Mouse (Mus musculus) MEL (cell line): ENCODE results near the gene Kank1. TPM values are rescaled to one million over a fixed set of nuclear protein-coding genes. Genes with fewer than 3 reads are reported as not detected.

Experiments
- DNase-seq: peaks from one replicate; pipeline ENCODE4 v3.0.0; 2011; ENCODE audit warnings: low read depth, low spot score
- H3K27ac ChIP-seq: 2 replicates; pipeline ENCODE4 v1.5.1; 2012; ENCODE audit warnings: low read depth, mild to moderate bottlenecking, control low read depth, low read length, moderate library complexity; ENCODE audit not compliant: control insufficient read depth
- H3K27me3 ChIP-seq, 2 experiments: fragments of 150-350 bp in 1 of 2; sonication (generic) in 1 of 2; 2 replicates each; pipeline ENCODE4 v1.6.1; 2012; ENCODE audit warnings: low read length in 2 of 2, mild to moderate bottlenecking in 2 of 2, improper control_type of control experiment in 1 of 2, moderate library complexity in 1 of 2; ENCODE audit not compliant: insufficient read depth in 2 of 2, control insufficient read depth in 1 of 2
- H3K36me3 ChIP-seq, 2 experiments: 2 replicates each; pipeline ENCODE4 v1.6.1; 2012 to 2014; ENCODE audit warnings: low read length in 2 of 2, improper control_type of control experiment in 1 of 2, inconsistent platforms in 1 of 2, mild to moderate bottlenecking in 1 of 2; ENCODE audit not compliant: insufficient read depth in 2 of 2, control insufficient read depth in 1 of 2
- H3K4me1 ChIP-seq, 2 experiments: fragments of 150-350 bp in 1 of 2; sonication (generic) in 1 of 2; 2 replicates each; pipeline ENCODE4 v1.6.1; 2012; ENCODE audit warnings: low read length in 2 of 2, improper control_type of control experiment in 1 of 2, mild to moderate bottlenecking in 1 of 2; ENCODE audit not compliant: insufficient read depth in 2 of 2, control insufficient read depth in 1 of 2
- H3K4me3 ChIP-seq, 2 experiments: fragments of 150-350 bp in 1 of 2; sonication (generic) in 1 of 2; 2 replicates each; pipeline ENCODE4 v1.5.1; 2012; ENCODE audit warnings: low read depth in 2 of 2, low read length in 2 of 2, mild to moderate bottlenecking in 2 of 2, moderate library complexity in 2 of 2, control low read depth in 1 of 2, improper control_type of control experiment in 1 of 2; ENCODE audit not compliant: control insufficient read depth in 1 of 2, insufficient read depth in 1 of 2
- H3K79me2 ChIP-seq: 2 replicates; pipeline ENCODE4 v1.6.1; 2012; ENCODE audit warnings: mild to moderate bottlenecking, low read length, moderate library complexity; ENCODE audit not compliant: control insufficient read depth, poor library complexity, insufficient read depth
- H3K9ac ChIP-seq: 2 replicates; pipeline ENCODE4 v1.6.1; 2012; ENCODE audit warnings: low read depth, mild to moderate bottlenecking, control low read depth, low read length, moderate library complexity; ENCODE audit not compliant: control insufficient read depth, poor library complexity, severe bottlenecking
- H3K9me3 ChIP-seq: fragments of 150-350 bp; sonication (generic); replicated peaks from 2 replicates; pipeline ENCODE4 v1.6.1; 2012; ENCODE audit warnings: mild to moderate bottlenecking, low read length, improper control_type of control experiment, moderate library complexity; ENCODE audit not compliant: insufficient read depth
- BHLHE40 ChIP-seq: IDR thresholded peaks from 2 replicates; pipeline ENCODE4 v1.6.1; 2012; ENCODE audit warnings: low read depth, mild to moderate bottlenecking, inconsistent platforms, low read length, improper control_type of control experiment, borderline replicate concordance
- CHD1 ChIP-seq: IDR thresholded peaks from 2 replicates; pipeline ENCODE4 v1.6.1; 2012; ENCODE audit warnings: low read depth, mild to moderate bottlenecking, inconsistent platforms, low read length, improper control_type of control experiment
- CHD2 ChIP-seq: IDR thresholded peaks from 2 replicates; pipeline ENCODE4 v1.6.1; 2011; ENCODE audit warnings: low read length, improper control_type of control experiment
- CTCF ChIP-seq, 3 experiments: IDR thresholded peaks in 2 of 3; conservative IDR thresholded peaks in 1 of 3; 2 replicates each; pipeline ENCODE4 v1.5.1; 2011 to 2012; ENCODE audit warnings: low read length in 3 of 3, low read depth in 2 of 3, mild to moderate bottlenecking in 2 of 3, improper control_type of control experiment in 1 of 3, inconsistent platforms in 1 of 3, mixed read lengths in 1 of 3, moderate library complexity in 1 of 3; ENCODE audit not compliant: control insufficient read depth in 1 of 3, insufficient read depth in 1 of 3, poor library complexity in 1 of 3, severe bottlenecking in 1 of 3
- E2F4 ChIP-seq: IDR thresholded peaks from 2 replicates; pipeline ENCODE4 v1.6.1; 2011; ENCODE audit warnings: low read depth, low read length, improper control_type of control experiment, borderline replicate concordance
- ELF1 ChIP-seq: IDR thresholded peaks from 2 replicates; pipeline ENCODE4 v1.6.1; 2014; ENCODE audit warnings: low read depth, mild to moderate bottlenecking, inconsistent platforms, low read length, improper control_type of control experiment, moderate library complexity
- EP300 ChIP-seq, 2 experiments: IDR thresholded peaks; 2 replicates each; pipeline ENCODE4 v1.6.1; 2011; ENCODE audit warnings: improper control_type of control experiment in 2 of 2, low read length in 2 of 2, low read depth in 1 of 2, mild to moderate bottlenecking in 1 of 2
- ETS1 ChIP-seq: IDR thresholded peaks from 2 replicates; pipeline ENCODE4 v1.6.1; 2012; ENCODE audit warnings: low read depth, mild to moderate bottlenecking, inconsistent platforms, low read length, improper control_type of control experiment, moderate library complexity
- GABPA ChIP-seq: IDR thresholded peaks from 2 replicates; pipeline ENCODE4 v1.6.1; 2012; ENCODE audit warnings: low read depth, mild to moderate bottlenecking, inconsistent platforms, low read length, improper control_type of control experiment, moderate library complexity
- GATA1 ChIP-seq: IDR thresholded peaks from 2 replicates; pipeline ENCODE4 v1.6.1; 2011; ENCODE audit warnings: low read depth, low read length, improper control_type of control experiment
- HCFC1 ChIP-seq: IDR thresholded peaks from 2 replicates; pipeline ENCODE4 v1.6.1; 2012; ENCODE audit warnings: low read depth, mild to moderate bottlenecking, inconsistent platforms, low read length, improper control_type of control experiment, moderate library complexity
- JUND ChIP-seq: IDR thresholded peaks from 2 replicates; pipeline ENCODE4 v1.6.1; 2011; ENCODE audit warnings: low read depth, mild to moderate bottlenecking, improper control_type of control experiment, low read length
- KAT2A ChIP-seq: conservative IDR thresholded peaks from 2 replicates; pipeline ENCODE4 v1.6.1; 2012; ENCODE audit warnings: low read depth, low read length, improper control_type of control experiment, inconsistent platforms
- MAFK ChIP-seq: IDR thresholded peaks from 2 replicates; pipeline ENCODE4 v1.6.1; 2011; ENCODE audit warnings: low read depth, mild to moderate bottlenecking, low read length, improper control_type of control experiment, borderline replicate concordance
- MAX ChIP-seq: IDR thresholded peaks from 2 replicates; pipeline ENCODE4 v1.6.1; 2011; ENCODE audit warnings: low read length, improper control_type of control experiment
- MEF2A ChIP-seq: IDR thresholded peaks from 2 replicates; pipeline ENCODE4 v1.6.1; 2014; ENCODE audit warnings: low read depth, mild to moderate bottlenecking, inconsistent platforms, low read length, improper control_type of control experiment; ENCODE audit not compliant: poor library complexity, insufficient replicate concordance, severe bottlenecking; ENCODE audit errors: extremely low read depth
- MXI1 ChIP-seq: IDR thresholded peaks from 2 replicates; pipeline ENCODE4 v1.6.1; 2011; ENCODE audit warnings: mild to moderate bottlenecking, low read depth, low read length, improper control_type of control experiment
- MYB ChIP-seq: IDR thresholded peaks from 2 replicates; pipeline ENCODE4 v1.6.1; 2011; ENCODE audit warnings: mild to moderate bottlenecking, low read depth, low read length, improper control_type of control experiment
- MYC ChIP-seq: IDR thresholded peaks from 2 replicates; pipeline ENCODE4 v1.6.1; 2011; ENCODE audit warnings: low read depth, mild to moderate bottlenecking, low read length, improper control_type of control experiment, moderate library complexity
- NELFE ChIP-seq: IDR thresholded peaks from 2 replicates; pipeline ENCODE4 v1.6.1; 2011; ENCODE audit warnings: low read depth, low read length, improper control_type of control experiment
- NRF1 ChIP-seq: IDR thresholded peaks from 2 replicates; pipeline ENCODE4 v1.6.1; 2014; ENCODE audit warnings: low read depth, mild to moderate bottlenecking, inconsistent platforms, low read length, improper control_type of control experiment, moderate library complexity; ENCODE audit not compliant: poor library complexity, insufficient read depth, severe bottlenecking
- POLR2A ChIP-seq, 2 experiments: IDR thresholded peaks; 2 replicates each; pipeline ENCODE4 v1.6.1; 2011 to 2012; ENCODE audit warnings: low read length in 2 of 2, mild to moderate bottlenecking in 2 of 2, control low read depth in 1 of 2, improper control_type of control experiment in 1 of 2, low read depth in 1 of 2, moderate library complexity in 1 of 2; ENCODE audit not compliant: control insufficient read depth in 1 of 2, insufficient read depth in 1 of 2, poor library complexity in 1 of 2
- POLR2AphosphoS2 ChIP-seq: IDR thresholded peaks from 2 replicates; pipeline ENCODE4 v1.6.1; 2011; ENCODE audit warnings: low read length, improper control_type of control experiment
- POLR2AphosphoS5 ChIP-seq: IDR thresholded peaks from 2 replicates; pipeline ENCODE4 v1.6.1; 2012; ENCODE audit warnings: low read depth, borderline replicate concordance, mild to moderate bottlenecking, inconsistent platforms, low read length, moderate library complexity, mixed read lengths
- RAD21 ChIP-seq: IDR thresholded peaks from 2 replicates; pipeline ENCODE4 v1.6.1; 2011; ENCODE audit warnings: mild to moderate bottlenecking, low read depth, low read length, improper control_type of control experiment
- RCOR1 ChIP-seq: IDR thresholded peaks from 2 replicates; pipeline ENCODE4 v1.6.1; 2012; ENCODE audit warnings: low read depth, mild to moderate bottlenecking, inconsistent platforms, low read length, improper control_type of control experiment
- SIN3A ChIP-seq: IDR thresholded peaks from 2 replicates; pipeline ENCODE4 v1.6.1; 2012; ENCODE audit warnings: low read length, improper control_type of control experiment, inconsistent platforms
- SMC3 ChIP-seq: IDR thresholded peaks from 2 replicates; pipeline ENCODE4 v1.6.1; 2011; ENCODE audit warnings: low read depth, low read length, improper control_type of control experiment
- TAL1 ChIP-seq: IDR thresholded peaks from 2 replicates; pipeline ENCODE4 v1.6.1; 2012; ENCODE audit warnings: mild to moderate bottlenecking, inconsistent platforms, low read length, moderate library complexity, mixed read lengths
- TBP ChIP-seq: IDR thresholded peaks from 2 replicates; pipeline ENCODE4 v1.8.0; 2011; ENCODE audit warnings: low read depth, low read length, improper control_type of control experiment
- TCF12 ChIP-seq: IDR thresholded peaks from 2 replicates; pipeline ENCODE4 v1.6.1; 2014; ENCODE audit warnings: low read depth, mild to moderate bottlenecking, inconsistent platforms, low read length, improper control_type of control experiment, moderate library complexity
- UBTF ChIP-seq: IDR thresholded peaks from 2 replicates; pipeline ENCODE4 v1.6.1; 2012; ENCODE audit warnings: low read depth, mild to moderate bottlenecking, inconsistent platforms, low read length, improper control_type of control experiment, moderate library complexity, borderline replicate concordance; ENCODE audit not compliant: insufficient read depth
- USF1 ChIP-seq: IDR thresholded peaks from 2 replicates; pipeline ENCODE4 v1.6.1; 2014; ENCODE audit warnings: low read depth, mild to moderate bottlenecking, inconsistent platforms, low read length, improper control_type of control experiment, moderate library complexity
- USF2 ChIP-seq, 2 experiments: IDR thresholded peaks; 2 replicates each; pipeline ENCODE4 v1.6.1; 2011 to 2012; ENCODE audit warnings: improper control_type of control experiment in 2 of 2, low read length in 2 of 2, borderline replicate concordance in 1 of 2, inconsistent platforms in 1 of 2, low read depth in 1 of 2, mild to moderate bottlenecking in 1 of 2; ENCODE audit not compliant: insufficient read depth in 1 of 2
- ZC3H11A ChIP-seq: IDR thresholded peaks from 2 replicates; pipeline ENCODE4 v1.6.1; 2012; ENCODE audit warnings: low read depth, mild to moderate bottlenecking, inconsistent platforms, low read length, improper control_type of control experiment
- ZKSCAN1 ChIP-seq: IDR thresholded peaks from 2 replicates; pipeline ENCODE4 v1.6.1; 2012; ENCODE audit warnings: low read depth, mild to moderate bottlenecking, inconsistent platforms, low read length, improper control_type of control experiment, moderate library complexity
- ZMIZ1 ChIP-seq: IDR thresholded peaks from 2 replicates; pipeline ENCODE4 v1.6.1; 2012; ENCODE audit warnings: low read depth, mild to moderate bottlenecking, inconsistent platforms, low read length, improper control_type of control experiment, moderate library complexity
- ZNF384 ChIP-seq: IDR thresholded peaks from 2 replicates; pipeline ENCODE4 v1.6.1; 2012; ENCODE audit warnings: low read depth, mild to moderate bottlenecking, inconsistent platforms, low read length, improper control_type of control experiment
- polyA plus RNA-seq, 2 experiments: library from polyadenylated mRNA; stranded (reverse) in 1 of 2; unstranded in 1 of 2; fragments of >175 nt in 1 of 2; fragments of >200 nt in 1 of 2; gene quantifications; 2 replicates each; pipeline versions ENCODE4 v1.2.1 to v1.2.4; 2012; ENCODE audit warnings: low replicate concordance in 2 of 2, low read depth in 1 of 2; ENCODE audit not compliant: insufficient read length in 2 of 2, insufficient read depth in 1 of 2, missing spikeins in 1 of 2
- total RNA-seq: library from RNA; depleted of rRNA; stranded (reverse); fragments of 300-350 nt; gene quantifications from 2 replicates; pipeline ENCODE4 v1.2.3, GENCODE M21; 2012

Kank1 gene
- total and polyA plus RNA-seq, 3 experiments: not detected

GRCm38 (mm10) chr19:25345972-25346371, 109.2 kb downstream of the Kank1 start:
- Histone ChIP-seq H3K27me3 (no peaks in the 10 kb centered on the region; a peak in 1 of 4 replicates), H3K9ac (peak overlapping the region; percentile 20; the same call in 1 of the 2 replicates), H3K4me1 (peaks cover 5 to 17% of the 10 kb centered on the region in 2 experiments), H3K79me2 (no peaks in the 10 kb centered on the region), H3K27ac (peak overlapping the region; percentile 46; the same call in 1 of the 2 replicates), H3K4me3 (0 out of 4 replicates have a peak overlapping the region, but pooled peaks of 1 of the 2 experiments have one; percentile 2), H3K9me3 (no peaks in the 10 kb centered on the region), H3K36me3 (peaks cover 0 to 19% of the 10 kb centered on the region in 2 experiments; a peak in 2 of 4 replicates)
- DNase-seq: peak; percentile 65
- TF ChIP-seq RCOR1 (0 out of 2 replicates have a peak, but pooled peaks have one; percentile 17), USF1 (no peak), GABPA (no peak), E2F4 (no peak), ZMIZ1 (no peak), POLR2A (IDR thresholded peaks at IDR 0.05; ENCODE audit: control insufficient read depth in 1 of 2, insufficient read depth in 1 of 2, low read depth in 1 of 2, low read length in 2 of 2, poor library complexity in 1 of 2) (no peak), CHD1 (no peak), ELF1 (no peak), GATA1 (peak; percentile 79), MYB (no peak), USF2 (IDR thresholded peaks at IDR 0.05; ENCODE audit: borderline replicate concordance in 1 of 2, insufficient read depth in 1 of 2, low read depth in 1 of 2, low read length in 2 of 2) (no peak), NELFE (no peak), CHD2 (no peak), MEF2A (no peak), ZC3H11A (no peak), MYC (no peak), HCFC1 (no peak), POLR2AphosphoS2 (no peak), NRF1 (no peak), MXI1 (no peak), UBTF (no peak), RAD21 (no peak), SIN3A (0 out of 2 replicates have a peak, but pooled peaks have one; percentile 18), EP300 (IDR thresholded peaks at IDR 0.05; ENCODE audit: low read depth in 1 of 2, low read length in 2 of 2) (peak; percentile 73 to 75), ETS1 (peak; percentile 48), ZNF384 (no peak), CTCF (IDR thresholded peaks at IDR 0.05 in 2 of 3, conservative IDR thresholded peaks at IDR 0.05 in 1 of 3; ENCODE audit: control insufficient read depth in 1 of 3, insufficient read depth in 1 of 3, low read depth in 2 of 3, low read length in 3 of 3, poor library complexity in 1 of 3, severe bottlenecking in 1 of 3) (no peak), MAFK (no peak), TAL1 (peak; percentile 56), JUND (no peak), ZKSCAN1 (no peak), MAX (no peak), BHLHE40 (no peak), KAT2A (no peak), TBP (no peak), SMC3 (no peak), POLR2AphosphoS5 (no peak), TCF12 (peak; percentile 77)
